Mouse (Mus musculus) thymus, postnatal 25 days (tissue): ENCODE results near the gene Vamp2.

Source experiments
- DNase-seq: peaks from one replicate; pipeline ENCODE4 v3.0.0; 2022

Vamp2 gene

GRCm38 (mm10) chr11:69064259-69065133 is 23.8 kb upstream of the Vamp2 start:
- no peak for DNase-seq

- DNase-seq = no peak
These were observed 22.8 kb upstream of the Vamp2 start for GRCm38 (mm10) chr11:69065394-69065925.

GRCm38 (mm10) chr11:69066163-69066861 is 22.0 kb upstream of the Vamp2 start:
- no peak for DNase-seq

DNA sequence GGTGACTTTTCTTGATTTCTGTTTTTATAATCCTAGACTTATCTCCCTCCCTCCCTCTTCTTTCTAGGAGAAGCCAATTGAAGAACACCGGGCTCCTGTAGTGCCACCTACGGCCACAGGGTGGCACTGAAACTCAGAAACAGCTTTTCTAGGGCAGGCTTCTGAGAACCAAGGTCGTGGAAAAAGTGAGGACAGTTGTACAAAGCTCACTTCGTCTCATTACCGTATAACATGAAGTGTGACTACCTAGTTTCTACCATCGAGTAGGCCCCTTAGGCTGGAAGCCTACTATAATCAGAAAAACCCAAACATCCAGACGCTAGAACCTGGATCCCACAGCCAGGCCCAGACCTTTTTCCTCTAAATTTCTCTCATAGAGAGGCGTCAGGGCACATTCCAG is 21.3 kb upstream of the Vamp2 start:
- DNase-seq = peak; percentile 87

DNA sequence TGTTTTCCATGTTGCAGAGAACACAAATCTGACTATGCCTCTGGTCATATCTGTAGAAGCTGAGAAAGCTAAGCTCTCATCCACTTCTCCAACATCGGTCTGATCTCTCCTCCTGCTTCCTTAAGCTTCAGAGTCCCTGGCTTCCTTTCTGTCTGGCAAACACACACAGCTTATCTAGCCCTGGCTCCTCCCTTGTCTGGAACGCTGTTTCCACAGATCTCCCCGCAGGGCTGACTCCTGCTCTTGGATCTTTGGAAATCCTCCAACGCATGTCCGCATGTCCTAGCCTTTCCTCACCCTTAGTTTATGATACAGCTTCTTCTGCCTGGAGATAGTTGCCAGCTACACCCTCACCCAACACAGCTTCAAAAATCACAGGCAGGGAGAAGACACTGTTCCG is 20.7 kb upstream of the Vamp2 start:
- no peak for DNase-seq

DNA sequence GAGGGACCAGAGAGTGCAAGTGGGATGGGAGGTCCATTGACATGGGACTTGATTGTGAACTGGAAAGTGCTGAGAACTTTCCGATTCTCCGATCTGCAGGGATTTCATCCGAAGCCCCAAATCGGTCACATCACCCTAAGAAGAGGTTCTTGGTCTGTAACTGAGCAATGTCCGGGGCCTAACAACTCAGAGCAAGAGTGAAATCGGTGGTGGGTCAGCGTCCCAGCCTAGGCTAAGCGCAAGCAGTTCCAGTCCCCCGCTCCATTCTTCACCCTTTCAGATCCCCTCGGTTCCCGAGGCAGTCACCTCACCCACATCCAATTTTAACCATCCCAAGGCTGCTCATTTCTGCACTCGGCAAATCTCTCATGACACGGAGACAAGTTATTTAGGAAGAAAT is 18.2 kb upstream of the Vamp2 start:
- no peak for DNase-seq

GRCm38 (mm10) chr11:69070590-69071222 is 17.6 kb upstream of the Vamp2 start, which contains the start of gene Tmem107:
Gene Tmem107, plus strand, starts transcription at chr11:69070806.
- peak; percentile 91 for DNase-seq

GRCm38 (mm10) chr11:69071262-69071661 is 17.0 kb upstream of the Vamp2 start:
- no peak for DNase-seq

DNA sequence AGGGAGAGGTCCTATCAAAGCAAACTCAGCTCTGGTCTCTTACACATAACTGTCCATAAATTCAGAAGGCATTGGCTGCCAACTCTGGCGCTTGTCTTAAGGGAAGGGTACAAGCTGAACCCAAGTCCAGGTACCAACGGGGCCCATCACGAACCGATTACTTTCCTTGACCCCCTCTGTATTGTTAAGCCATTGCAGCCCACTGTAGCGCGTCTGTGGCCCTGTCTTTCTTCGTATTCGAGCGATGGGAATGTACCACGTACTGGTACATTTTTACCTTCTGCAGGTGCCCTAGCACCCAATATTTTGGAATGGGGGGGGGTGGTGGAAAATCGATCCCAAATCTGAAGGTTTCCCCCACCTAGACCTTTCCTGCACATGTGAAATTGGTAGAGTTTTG is 16.1 kb upstream of the Vamp2 start:
- DNase-seq = no peak

DNA sequence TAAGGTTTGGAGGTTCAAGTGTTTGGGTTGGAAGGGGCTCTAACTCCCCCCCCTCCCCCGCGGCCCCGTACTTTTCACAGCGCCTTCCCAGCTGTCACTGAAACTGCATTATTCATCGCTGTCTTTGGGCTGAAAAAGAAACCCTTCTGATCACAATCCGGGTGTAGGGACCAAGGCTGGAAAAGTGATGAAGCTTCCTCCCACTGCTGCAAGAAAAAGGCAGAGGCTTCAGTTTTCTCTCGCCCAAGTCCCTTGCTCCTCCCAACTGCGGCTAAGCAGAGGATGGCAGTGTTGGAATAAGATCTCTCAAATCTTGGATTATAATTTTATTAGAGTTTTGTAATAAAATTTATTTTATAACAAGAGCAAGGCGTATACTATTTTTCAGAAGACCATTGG is 15.6 kb upstream of the Vamp2 start:
- DNase-seq = no peak

DNA sequence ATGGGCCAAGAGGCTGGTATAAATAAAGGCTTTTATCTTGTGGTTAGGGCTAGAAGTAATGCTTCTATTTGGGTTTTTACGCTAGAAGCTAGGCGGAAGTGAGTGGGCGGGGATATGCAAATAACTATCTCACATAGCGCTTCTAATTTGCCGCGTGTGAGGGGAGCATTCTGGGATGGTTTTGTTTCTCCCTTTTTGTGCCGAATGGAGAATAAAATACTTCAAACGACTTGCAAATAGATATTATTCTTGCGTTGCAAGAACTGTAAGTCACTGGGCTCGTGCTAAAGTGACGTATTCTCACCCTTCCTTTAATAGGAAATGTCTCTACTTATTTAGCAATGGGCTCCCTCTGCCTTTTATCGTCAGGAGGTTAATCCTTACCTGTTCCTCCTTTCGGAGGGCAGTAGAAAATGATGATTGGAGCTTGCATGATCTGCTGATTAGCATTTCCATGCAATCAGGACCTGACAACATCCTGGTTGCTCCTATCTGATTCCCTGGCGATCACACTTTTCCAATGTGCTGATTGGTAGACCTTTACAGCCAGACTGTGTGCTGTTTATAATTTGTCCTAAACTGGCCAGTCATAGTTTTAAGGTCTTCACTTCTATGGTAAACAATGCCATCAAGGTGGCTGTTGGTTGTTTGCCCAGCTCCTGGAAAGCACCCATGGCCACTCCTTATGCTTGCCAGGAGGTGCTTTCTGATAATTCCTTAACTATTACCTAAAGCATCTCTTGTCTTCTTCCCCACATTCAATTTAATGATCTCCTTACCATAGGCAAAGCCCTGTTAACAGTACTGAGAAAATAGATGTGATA is 15.0 kb upstream of the Vamp2 start:
- DNase-seq = peak; percentile 85

DNA sequence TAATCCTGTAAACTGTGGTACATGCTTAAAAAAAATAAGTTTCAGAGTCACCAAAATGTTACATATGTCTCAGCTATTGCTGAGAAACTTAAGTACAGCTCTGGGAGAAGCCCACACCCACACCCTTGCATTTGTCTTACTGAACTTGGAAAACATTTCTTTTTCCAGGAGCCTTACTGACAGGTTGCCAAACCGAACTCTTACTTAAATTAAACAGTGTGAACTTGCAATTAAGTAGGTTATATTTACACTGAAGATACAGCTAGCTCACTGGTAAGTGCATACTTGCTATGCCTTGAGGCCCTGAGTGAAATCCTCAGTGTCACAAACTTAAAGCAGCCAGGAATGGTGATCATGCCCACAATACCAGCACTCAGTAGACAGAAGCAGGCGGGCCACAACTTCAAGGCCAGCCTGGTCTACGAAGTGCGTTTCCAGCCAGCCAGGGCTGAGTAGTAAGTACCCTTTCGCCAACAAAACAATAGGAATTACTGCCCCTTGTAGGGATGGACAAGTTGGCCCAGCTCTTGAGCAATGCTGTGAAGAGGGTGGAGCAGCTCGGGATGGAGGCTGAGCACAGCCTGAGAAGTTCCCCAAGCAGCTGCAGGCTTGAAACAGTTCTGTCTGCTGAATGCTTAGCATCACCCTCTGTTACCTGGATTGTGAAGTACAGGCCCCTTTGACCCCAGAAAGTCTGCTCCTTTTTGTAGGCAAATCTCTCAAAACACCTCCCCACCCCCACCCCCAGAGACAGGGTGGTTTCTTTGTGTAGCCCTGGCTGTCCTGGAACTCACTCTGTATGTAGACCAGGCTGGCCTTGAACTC is 14.1 kb upstream of the Vamp2 start:
- DNase-seq = no peak

DNA sequence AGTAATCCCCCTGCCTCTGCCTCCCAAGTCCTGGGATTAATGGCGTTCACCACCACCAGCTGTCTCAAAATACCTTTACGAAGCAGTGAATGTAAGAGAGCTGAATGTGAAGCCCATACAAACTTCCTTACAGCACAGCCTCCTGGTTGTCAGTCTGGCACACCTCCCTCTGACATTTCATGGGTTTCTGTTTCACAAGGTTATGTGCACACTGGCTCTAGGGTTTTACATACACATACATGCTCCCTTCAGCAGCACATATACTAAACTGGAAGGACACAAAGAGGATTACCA is 13.6 kb upstream of the Vamp2 start:
- DNase-seq = no peak

GRCm38 (mm10) chr11:69075764-69076479 is 12.4 kb upstream of the Vamp2 start:
- no peak for DNase-seq

DNA sequence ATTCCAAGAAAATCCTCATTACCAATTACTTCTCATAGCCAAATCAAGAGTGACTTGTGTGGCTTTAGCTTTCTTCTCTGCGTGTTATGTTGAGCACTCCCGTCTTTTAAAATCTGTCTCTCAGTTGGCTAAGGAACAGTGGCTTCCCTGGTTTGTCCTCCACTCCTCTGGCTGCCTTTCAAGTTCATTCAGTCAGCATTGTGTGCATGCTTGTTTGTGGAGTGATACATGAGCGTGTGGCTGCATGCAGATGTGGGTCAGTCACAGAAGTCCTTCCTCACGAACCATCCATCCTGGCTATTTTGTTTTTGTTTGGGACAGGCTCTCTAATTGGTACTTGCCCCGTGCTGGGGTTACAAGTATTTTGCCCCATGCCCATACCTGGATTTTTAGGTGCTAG is 11.7 kb upstream of the Vamp2 start:
- DNase-seq = no peak

DNA sequence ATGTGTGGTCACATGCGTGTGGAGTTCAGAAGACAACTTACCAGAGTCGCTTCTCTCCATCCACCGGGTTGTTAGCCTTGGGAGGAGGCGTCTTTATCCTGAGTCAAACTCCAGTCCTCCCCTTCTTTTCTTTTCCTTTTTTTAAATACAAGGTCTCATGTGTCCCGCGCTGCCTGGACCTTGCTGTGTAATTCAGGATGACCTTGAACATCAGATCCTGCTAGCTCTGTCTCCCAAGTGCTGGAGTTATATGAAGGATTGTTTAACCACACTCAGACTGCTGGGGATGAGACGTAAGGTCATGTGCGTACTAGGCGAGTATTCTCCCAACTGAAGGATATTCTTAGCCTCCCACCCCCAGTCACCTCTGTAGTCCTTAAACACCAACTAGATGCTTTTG is 11.0 kb upstream of the Vamp2 start:
- no peak for DNase-seq

GRCm38 (mm10) chr11:69078041-69078440 is 10.2 kb upstream of the Vamp2 start:
- DNase-seq = no peak

- no peak for DNase-seq
These were observed 9.4 kb upstream of the Vamp2 start for GRCm38 (mm10) chr11:69078805-69079438.

DNA sequence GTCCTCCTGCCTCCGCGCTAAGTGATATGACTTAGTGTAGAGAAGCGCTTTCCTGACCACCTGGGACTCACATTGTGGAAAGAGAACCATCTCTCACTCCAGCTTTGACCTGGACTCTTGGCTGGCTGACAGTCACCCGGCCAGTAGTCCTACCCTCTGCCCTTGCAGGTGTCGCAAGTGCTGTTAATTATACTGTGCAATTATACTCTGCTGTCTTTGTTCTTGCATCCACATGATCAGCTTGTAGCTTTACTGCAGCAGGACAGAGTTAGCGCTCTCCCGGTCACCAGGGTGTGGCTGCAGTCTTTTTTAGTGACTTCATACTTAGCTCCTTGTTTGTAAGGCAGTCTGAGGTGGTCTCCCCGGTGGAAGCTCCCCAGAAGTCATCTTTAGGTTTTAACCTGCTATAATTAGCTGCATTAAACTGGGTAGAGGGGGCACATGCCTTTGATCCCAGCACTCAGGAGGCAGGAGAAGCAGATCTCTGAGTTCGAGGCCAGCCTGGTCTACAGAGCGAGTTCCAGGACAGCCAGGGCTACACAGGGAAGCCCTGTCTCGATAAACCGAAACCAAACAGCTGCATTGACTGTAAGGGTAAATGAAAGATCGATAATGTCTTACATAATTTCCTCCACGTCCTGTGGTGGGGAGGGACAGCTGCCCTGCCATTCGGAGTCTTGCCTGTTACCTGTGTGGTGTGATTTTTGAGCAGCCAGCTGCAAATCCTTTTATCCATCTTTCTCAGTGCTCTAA is 8.0 kb upstream of the Vamp2 start:
- DNase-seq = no peak

DNA sequence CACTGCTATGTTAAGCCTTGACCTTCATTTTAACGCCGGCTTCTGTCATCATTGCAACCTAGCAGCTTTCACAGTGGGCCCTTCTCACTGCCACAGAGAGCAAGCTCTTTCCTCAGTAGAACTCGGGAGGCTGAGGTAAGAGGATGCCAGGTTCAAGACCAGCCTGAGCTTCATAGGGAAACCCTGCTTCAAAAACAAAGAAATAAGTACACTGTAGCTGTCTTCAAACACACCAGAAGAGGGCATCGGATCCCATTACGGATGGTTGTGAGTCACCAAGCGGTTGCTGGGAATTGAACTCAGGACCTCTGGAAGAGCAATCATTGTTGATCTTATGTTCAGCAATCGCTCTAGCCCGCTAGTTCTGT is 7.5 kb upstream of the Vamp2 start:
- no peak for DNase-seq
